Mouse (Mus musculus): ENCODE measurements around the gene Fkbpl.

DNA sequence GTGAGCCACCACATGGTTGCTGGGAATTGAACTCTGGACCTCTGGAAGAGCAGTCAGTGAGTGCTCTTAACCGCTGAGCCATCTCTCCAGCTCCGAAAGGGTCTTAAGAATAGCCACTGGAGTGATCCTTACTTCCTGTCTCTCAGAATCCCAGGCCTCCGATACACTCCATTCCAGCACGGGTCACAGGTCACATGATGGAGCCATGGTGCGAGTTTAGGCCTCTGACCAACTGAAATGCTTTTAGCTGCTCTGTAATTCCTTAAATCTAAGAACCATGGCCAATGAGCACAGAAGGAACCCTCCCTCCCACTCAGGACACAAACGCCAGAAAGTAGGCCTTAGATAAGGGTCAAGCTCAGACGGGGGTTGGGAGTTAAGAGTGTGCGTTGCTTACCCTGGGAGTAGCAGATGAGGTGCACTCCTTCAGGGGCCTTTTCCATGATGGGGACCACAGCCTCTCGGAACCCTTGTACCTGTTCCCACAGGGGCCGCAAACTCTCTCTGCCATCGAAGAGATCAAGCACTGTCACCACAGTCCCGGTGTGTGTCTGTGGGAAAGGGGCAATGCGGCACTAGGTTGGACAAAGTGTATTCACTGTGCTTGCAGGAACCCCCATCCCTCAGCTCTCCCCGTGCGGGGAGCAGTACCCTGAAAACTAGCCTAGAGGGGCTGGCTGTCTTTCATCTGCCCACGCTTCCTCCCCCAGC, 18.3 kb upstream of the Fkbpl start:
- no peak for TF ChIP-seq CTCF (conservative IDR thresholded peaks at IDR 0.05; ENCODE audit: low read length)
- no peak for TF ChIP-seq POU5F1 (IDR thresholded peaks at IDR 0.05; ENCODE audit: borderline replicate concordance, low read length)
- no peak for TF ChIP-seq NANOG (IDR thresholded peaks at IDR 0.05; ENCODE audit: borderline replicate concordance, low read length)

All from E14TG2a.4 (cell line).